Mouse (Mus musculus) neural tube, embryonic 13.5 days (tissue): ENCODE measurements around the gene Sfmbt1. TPM values are rescaled to one million over a fixed set of nuclear protein-coding genes. Genes with fewer than 3 reads are reported as not detected.

Experiments used
- ATAC-seq: fragments of 200-750 bp; cut with Nextera tagmentation; 2 replicates; pipeline ENCODE4 v1.8.0; 2017; ENCODE audit warnings: low read depth, mild to moderate bottlenecking, moderate TSS enrichment, moderate library complexity
- H3K27ac ChIP-seq: fragments of 300-500 bp; sonication (generic); replicated peaks from 2 replicates; pipeline ENCODE4 v1.5.1; 2015; ENCODE audit warnings: moderate library complexity, mild to moderate bottlenecking, inconsistent platforms
- H3K27me3 ChIP-seq: fragments of 300-500 bp; sonication (generic); 2 replicates; pipeline ENCODE4 v1.6.1; 2015; ENCODE audit warnings: mild to moderate bottlenecking, inconsistent platforms
- H3K36me3 ChIP-seq: fragments of 300-500 bp; sonication (generic); 2 replicates; pipeline ENCODE4 v1.6.1; 2015; ENCODE audit warnings: mild to moderate bottlenecking, inconsistent platforms
- H3K4me1 ChIP-seq: fragments of 300-500 bp; sonication (generic); replicated peaks from 2 replicates; pipeline ENCODE4 v1.6.1; 2015; ENCODE audit warnings: inconsistent platforms
- H3K4me2 ChIP-seq: fragments of 300-500 bp; sonication (generic); 2 replicates; pipeline ENCODE4 v1.6.1; 2015; ENCODE audit warnings: inconsistent platforms, mild to moderate bottlenecking, moderate library complexity
- H3K4me3 ChIP-seq: fragments of 300-500 bp; sonication (generic); 2 replicates; pipeline ENCODE4 v1.5.1; 2015; ENCODE audit warnings: mild to moderate bottlenecking, inconsistent platforms
- H3K9ac ChIP-seq: fragments of 300-500 bp; sonication (generic); 2 replicates; pipeline ENCODE4 v1.6.1; 2015; ENCODE audit warnings: moderate library complexity, mild to moderate bottlenecking, inconsistent platforms
- H3K9me3 ChIP-seq: fragments of 300-500 bp; sonication (generic); 2 replicates; pipeline ENCODE4 v1.6.1; 2016; ENCODE audit warnings: inconsistent platforms
- WGBS: fragments of 180-500 bp; shearing (Covaris S2); methylation state at CpG from one replicate; pipeline ENCODE4 v1.1.7; 2015; 5-methylcytosine and 5-hydroxymethylcytosine counted together
- polyA plus RNA-seq: library from polyadenylated mRNA; unstranded; fragments of >200 nt; fragmentation: Nextera tagmentation; extraction: Ambion mirVana; gene quantifications from 2 replicates; pipeline ENCODE4 v1.2.1, GENCODE M21; 2015

Sfmbt1 gene
- polyA plus RNA-seq, 1 experiment from 2014 or later, result 14.7 TPM

- no peak for ATAC-seq
- Histone ChIP-seq H3K4me1 (no peaks in the 10 kb centered on the region), H3K4me2 (no peak overlapping the region), H3K27me3 (no peaks in the 10 kb centered on the region), H3K36me3 (peaks cover 39% of the 10 kb centered on the region), H3K9ac (no peak overlapping the region), H3K4me3 (no peak overlapping the region), H3K27ac (no peak overlapping the region), H3K9me3 (no peaks in the 10 kb centered on the region)
- 89% methylated on average over 6 of the region's 6 CpGs for WGBS
Measured at GRCm38 (mm10) chr14:30784614-30785013, 70.0 kb downstream of the Sfmbt1 start.

- peaks cover 39% of the 10 kb centered on the region for H3K36me3 ChIP-seq
- no peak for ATAC-seq
- H3K9ac ChIP-seq, result no peak overlapping the region
- WGBS, result 78% methylated on average over 1 of the region's 1 CpGs
- no peaks in the 10 kb centered on the region for H3K9me3 ChIP-seq
- no peaks in the 10 kb centered on the region for H3K4me1 ChIP-seq
- H3K4me2 ChIP-seq, result no peak overlapping the region
- no peak overlapping the region for H3K27ac ChIP-seq
- no peaks in the 10 kb centered on the region for H3K27me3 ChIP-seq
- no peak overlapping the region for H3K4me3 ChIP-seq
Measured at GRCm38 (mm10) chr14:30789471-30789870, 74.8 kb downstream of the Sfmbt1 start.

- H3K27ac ChIP-seq, result no peak overlapping the region
- no peak overlapping the region for H3K9ac ChIP-seq
- H3K4me2 ChIP-seq, result no peak overlapping the region
- no peak for ATAC-seq
- peaks cover 4% of the 10 kb centered on the region; the same call in 1 of the 2 replicates for H3K9me3 ChIP-seq
- H3K27me3 ChIP-seq, result no peaks in the 10 kb centered on the region
- no peak overlapping the region for H3K4me3 ChIP-seq
- H3K4me1 ChIP-seq, result no peaks in the 10 kb centered on the region
- 91% methylated on average over 3 of the region's 3 CpGs for WGBS
- H3K36me3 ChIP-seq, result peaks cover 26% of the 10 kb centered on the region
Measured at GRCm38 (mm10) chr14:30792871-30793270, 78.2 kb downstream of the Sfmbt1 start.

GRCm38 (mm10) chr14:30801756-30802155 is 87.1 kb downstream of the Sfmbt1 start:
- H3K27me3 ChIP-seq, result no peaks in the 10 kb centered on the region
- no peaks in the 10 kb centered on the region for H3K4me1 ChIP-seq
- no peak overlapping the region for H3K9ac ChIP-seq
- peaks cover 28% of the 10 kb centered on the region for H3K36me3 ChIP-seq
- WGBS, result 98% methylated on average over 2 of the region's 2 CpGs
- no peak overlapping the region for H3K27ac ChIP-seq
- no peak overlapping the region for H3K4me3 ChIP-seq
- ATAC-seq, result no peak
- H3K9me3 ChIP-seq, result no peaks in the 10 kb centered on the region
- no peak overlapping the region for H3K4me2 ChIP-seq

GRCm38 (mm10) chr14:30821136-30821535 is 106.5 kb downstream of the Sfmbt1 start:
- no peak for ATAC-seq

GRCm38 (mm10) chr14:30824456-30824995 is 109.9 kb downstream of the Sfmbt1 start:
- H3K27ac ChIP-seq, result no peak overlapping the region
- 69% methylated on average over 6 of the region's 6 CpGs for WGBS

More at GRCm38 (mm10) chr14:30821136-30821535, 106.5 kb downstream of the Sfmbt1 start:
- Histone ChIP-seq H3K9ac (no peak overlapping the region), H3K36me3 (peaks cover 28% of the 10 kb centered on the region), H3K4me2 (no peak overlapping the region), H3K27ac (no peak overlapping the region), H3K4me1 (peaks cover 8% of the 10 kb centered on the region), H3K9me3 (no peaks in the 10 kb centered on the region), H3K27me3 (no peaks in the 10 kb centered on the region), H3K4me3 (no peak overlapping the region)
- 86% methylated on average over 3 of the region's 3 CpGs for WGBS

GRCm38 (mm10) chr14:30825021-30825475 is 110.4 kb downstream of the Sfmbt1 start:
- Histone ChIP-seq H3K4me2 (peak overlapping the region; percentile 79), H3K4me3 (peak overlapping the region; percentile 59), H3K9me3 (no peaks in the 10 kb centered on the region), H3K4me1 (peaks cover 28% of the 10 kb centered on the region), H3K27ac (no peak overlapping the region), H3K27me3 (no peaks in the 10 kb centered on the region), H3K9ac (peak overlapping the region; percentile 78; the same call in 1 of the 2 replicates), H3K36me3 (peaks cover 4% of the 10 kb centered on the region; the same call in 1 of the 2 replicates)
- 0 out of 2 replicates have a peak, but pooled peaks have one; percentile 2 for ATAC-seq
- WGBS, result 31% methylated on average over 5 of the region's 5 CpGs

More at GRCm38 (mm10) chr14:30824456-30824995, 109.9 kb downstream of the Sfmbt1 start:
- Histone ChIP-seq H3K4me1 (peaks cover 28% of the 10 kb centered on the region), H3K27me3 (no peaks in the 10 kb centered on the region), H3K9ac (no peak overlapping the region), H3K4me3 (no peak overlapping the region), H3K36me3 (peaks cover 8% of the 10 kb centered on the region), H3K9me3 (no peaks in the 10 kb centered on the region), H3K4me2 (no peak overlapping the region)
- ATAC-seq, result no peak

GRCm38 (mm10) chr14:30825476-30826131 is 111.0 kb downstream of the Sfmbt1 start, which contains the start of gene Tmem110:
Gene Tmem110 (plus strand): TSS chr14:30825590.
- no peaks in the 10 kb centered on the region for H3K27me3 ChIP-seq
- ATAC-seq, result peak; percentile 98
- H3K36me3 ChIP-seq, result peaks cover 4% of the 10 kb centered on the region; the same call in 1 of the 2 replicates
- WGBS, result under 1% methylated on average over 66 of the region's 68 CpGs
- H3K4me3 ChIP-seq, result peak within 1 kb of the TSS; percentile 59
- peak within 1 kb of the TSS; percentile 59 for H3K27ac ChIP-seq
- H3K9ac ChIP-seq, result peak within 1 kb of the TSS; percentile 78
- peaks cover 28% of the 10 kb centered on the region for H3K4me1 ChIP-seq
- H3K4me2 ChIP-seq, result peak within 1 kb of the TSS; percentile 79
- H3K9me3 ChIP-seq, result no peaks in the 10 kb centered on the region

GRCm38 (mm10) chr14:30826174-30827140 is 111.8 kb downstream of the Sfmbt1 start:
- Histone ChIP-seq H3K9ac (peak overlapping the region; percentile 78), H3K4me1 (peaks cover 28% of the 10 kb centered on the region), H3K4me3 (peak overlapping the region; percentile 59), H3K9me3 (no peaks in the 10 kb centered on the region), H3K36me3 (no peaks in the 10 kb centered on the region), H3K27me3 (no peaks in the 10 kb centered on the region), H3K4me2 (peak overlapping the region; percentile 79), H3K27ac (no peak overlapping the region)
- peak; percentile 52 for ATAC-seq
- WGBS, result 17% methylated on average over 17 of the region's 17 CpGs

- no peaks in the 10 kb centered on the region for H3K27me3 ChIP-seq
- no peak overlapping the region for H3K4me3 ChIP-seq
- 85% methylated on average over 4 of the region's 4 CpGs for WGBS
- H3K4me1 ChIP-seq, result peaks cover 28% of the 10 kb centered on the region
- H3K27ac ChIP-seq, result no peak overlapping the region
- no peaks in the 10 kb centered on the region for H3K9me3 ChIP-seq
- no peak for ATAC-seq
- no peak overlapping the region for H3K9ac ChIP-seq
- H3K36me3 ChIP-seq, result no peaks in the 10 kb centered on the region
- peak overlapping the region; percentile 79; the same call in 1 of the 2 replicates for H3K4me2 ChIP-seq
Measured at GRCm38 (mm10) chr14:30827480-30827879, 112.8 kb downstream of the Sfmbt1 start.

- Histone ChIP-seq H3K9ac (no peak overlapping the region), H3K27ac (no peak overlapping the region), H3K4me1 (peaks cover 28% of the 10 kb centered on the region), H3K4me3 (no peak overlapping the region), H3K9me3 (no peaks in the 10 kb centered on the region), H3K4me2 (no peak overlapping the region), H3K36me3 (no peaks in the 10 kb centered on the region), H3K27me3 (no peaks in the 10 kb centered on the region)
- ATAC-seq, result no peak
- WGBS, result 91% methylated on average over 4 of the region's 4 CpGs
Measured at GRCm38 (mm10) chr14:30828077-30828476, 113.4 kb downstream of the Sfmbt1 start.
